Mouse (Mus musculus): ENCODE data around the gene Gif. TPM values are rescaled to one million over a fixed set of nuclear protein-coding genes. Genes with fewer than 3 reads are reported as not detected.

Gene Gif
- polyA plus RNA-seq, 1 experiment from 2014 or later, result not detected

- H3K27ac ChIP-seq (replicated peaks), result no peak overlapping the region
- H3K36me3 ChIP-seq, result peaks cover 2% of the 10 kb centered on the region
- H3K4me1 ChIP-seq, result peaks cover 15% of the 10 kb centered on the region
- H3K9ac ChIP-seq (replicated peaks), result no peak overlapping the region
- H3K27me3 ChIP-seq (replicated peaks), result no peaks in the 10 kb centered on the region
- H3K9me3 ChIP-seq (replicated peaks), result no peaks in the 10 kb centered on the region
- 18% methylated on average over 3 of the region's 3 CpGs for WGBS
- no peak for ATAC-seq (ENCODE audit: low FRiP score)
- no peak overlapping the region for H3K4me3 ChIP-seq (replicated peaks)
- H3K4me2 ChIP-seq, result no peak overlapping the region
Observed at GRCm38 (mm10) chr19:11768163-11768562, 20.8 kb downstream of the Gif start.

GRCm38 (mm10) chr19:11769257-11769920, 22.0 kb downstream of the Gif start:
- Histone ChIP-seq H3K27ac (replicated peaks) (no peak overlapping the region), H3K4me3 (replicated peaks) (peak overlapping the region; percentile 71), H3K9ac (replicated peaks) (no peak overlapping the region), H3K4me1 (peaks cover 15% of the 10 kb centered on the region), H3K36me3 (peaks cover 13% of the 10 kb centered on the region), H3K4me2 (peak overlapping the region; percentile 86), H3K9me3 (replicated peaks) (no peaks in the 10 kb centered on the region), H3K27me3 (replicated peaks) (no peaks in the 10 kb centered on the region)
- ATAC-seq (ENCODE audit: low FRiP score), result peak; percentile 16; the same call in 1 of the 2 replicates
- 90% methylated on average over 5 of the region's 5 CpGs for WGBS

- Histone ChIP-seq H3K9ac (replicated peaks) (peak within 1 kb of the TSS; percentile 68), H3K4me3 (replicated peaks) (peak within 1 kb of the TSS; percentile 71), H3K27ac (replicated peaks) (peak within 1 kb of the TSS; percentile 74), H3K36me3 (peaks cover 18% of the 10 kb centered on the region), H3K4me2 (peak within 1 kb of the TSS; percentile 86), H3K9me3 (replicated peaks) (no peaks in the 10 kb centered on the region), H3K27me3 (replicated peaks) (no peaks in the 10 kb centered on the region), H3K4me1 (peaks cover 15% of the 10 kb centered on the region)
- under 1% methylated on average over 30 of the region's 30 CpGs for WGBS
- ATAC-seq (ENCODE audit: low FRiP score), result peak; percentile 93
Observed at GRCm38 (mm10) chr19:11770205-11770892, 23.0 kb downstream of the Gif start, which contains the start of gene Mrpl16. TSS of gene Mrpl16 (plus strand) at chr19:11770391.

DNA sequence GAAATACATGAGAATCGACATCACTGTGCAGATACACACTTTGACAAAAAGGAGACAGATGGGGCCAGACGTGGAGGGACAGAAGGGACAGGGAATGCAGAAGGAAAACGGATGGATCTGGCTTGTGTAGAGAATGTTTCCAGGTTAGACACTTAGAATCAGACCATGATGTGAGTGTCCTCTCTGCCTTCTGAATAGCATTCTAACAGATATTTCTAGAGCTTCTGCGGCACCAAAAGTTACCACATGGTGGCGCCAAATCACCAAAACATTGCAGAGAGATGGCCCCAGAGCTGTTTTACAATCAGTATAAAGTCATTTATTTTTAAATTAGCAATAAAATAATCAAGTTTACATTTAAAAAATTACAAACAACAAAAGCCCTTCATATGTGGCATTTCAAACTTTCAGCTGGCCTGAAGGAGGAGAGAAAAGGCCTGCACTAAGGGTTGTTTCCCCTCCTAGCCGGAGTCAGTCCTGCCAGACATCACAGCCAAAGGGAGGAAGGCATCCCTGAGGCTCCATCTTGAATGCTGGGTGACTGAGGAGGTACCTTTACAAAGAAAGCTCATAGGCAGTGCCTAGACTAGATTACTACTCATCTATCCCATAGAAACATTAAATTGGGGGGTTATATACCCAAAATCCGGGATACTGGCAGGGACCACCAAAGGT, 30.0 kb downstream of the Gif start:
- Histone ChIP-seq H3K4me2 (no peak overlapping the region), H3K36me3 (peaks cover 35% of the 10 kb centered on the region), H3K27ac (replicated peaks) (no peak overlapping the region), H3K9me3 (replicated peaks) (no peaks in the 10 kb centered on the region), H3K4me1 (no peaks in the 10 kb centered on the region), H3K9ac (replicated peaks) (no peak overlapping the region), H3K27me3 (replicated peaks) (no peaks in the 10 kb centered on the region), H3K4me3 (replicated peaks) (no peak overlapping the region)
- peak; percentile 59 for ATAC-seq (ENCODE audit: low FRiP score)
- WGBS, result 66% methylated on average over 7 of the region's 7 CpGs

DNA sequence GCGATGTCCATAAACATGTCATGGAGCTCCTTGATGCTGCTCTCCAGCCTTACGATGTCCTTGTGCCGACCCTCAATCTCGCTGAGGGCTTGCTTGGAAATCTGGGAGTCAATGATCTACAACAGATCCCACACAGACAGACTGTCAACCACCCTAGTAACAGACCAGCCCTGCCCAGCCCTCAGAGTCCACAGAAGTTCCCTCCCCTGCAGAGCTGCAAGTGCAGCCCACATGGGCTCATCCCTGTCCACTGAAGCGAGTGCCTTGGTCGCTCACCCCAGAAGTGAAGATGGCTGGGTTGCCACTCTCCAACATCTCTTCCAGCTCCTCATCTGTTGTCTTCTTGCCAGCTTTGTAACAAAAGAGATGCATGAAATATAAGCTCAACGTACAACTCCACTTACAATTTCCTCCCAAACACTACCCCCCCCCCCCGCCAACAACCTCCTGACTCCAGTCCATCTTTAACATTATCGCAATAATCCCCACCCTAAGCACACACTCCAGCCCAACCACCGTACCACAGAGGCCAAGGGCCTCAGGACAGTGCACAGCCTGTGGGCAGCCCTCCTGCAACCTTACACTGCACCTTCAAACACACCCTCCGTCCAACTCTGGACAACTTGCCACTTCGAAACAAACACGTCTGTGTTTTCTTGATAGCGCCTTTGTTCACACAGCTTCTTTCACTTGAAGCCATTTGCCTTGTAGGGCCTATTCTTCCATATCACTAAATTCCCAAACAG, 38.2 kb downstream of the Gif start:
- H3K27me3 ChIP-seq (replicated peaks), result no peaks in the 10 kb centered on the region
- no peak overlapping the region for H3K4me2 ChIP-seq
- no peaks in the 10 kb centered on the region for H3K9me3 ChIP-seq (replicated peaks)
- WGBS, result 94% methylated on average over 14 of the region's 14 CpGs
- no peaks in the 10 kb centered on the region for H3K36me3 ChIP-seq
- ATAC-seq (ENCODE audit: low FRiP score), result no peak
- no peak overlapping the region for H3K4me3 ChIP-seq (replicated peaks)
- H3K4me1 ChIP-seq, result no peaks in the 10 kb centered on the region
- H3K27ac ChIP-seq (replicated peaks), result no peak overlapping the region
- H3K9ac ChIP-seq (replicated peaks), result no peak overlapping the region

DNA sequence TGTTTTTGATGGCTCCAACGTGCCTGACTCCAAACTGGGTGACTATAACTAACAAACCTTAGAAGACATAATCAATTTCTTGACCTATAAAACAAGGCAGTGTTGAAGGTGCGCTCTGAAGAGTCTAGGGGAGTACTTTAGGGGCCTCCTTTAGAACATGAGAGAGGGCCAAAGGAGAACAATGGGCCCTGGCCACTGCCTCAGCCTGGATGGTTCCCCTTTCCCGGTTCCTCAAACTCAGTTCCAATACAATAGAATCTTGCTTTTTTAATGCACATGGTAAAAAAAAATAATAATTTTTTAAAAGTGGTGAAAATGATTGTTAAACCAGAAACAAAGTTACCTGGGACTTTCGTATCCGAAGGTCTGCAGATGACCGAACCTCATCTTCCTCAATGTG, 40.5 kb downstream of the Gif start:
- Histone ChIP-seq H3K4me3 (replicated peaks) (no peak overlapping the region), H3K36me3 (no peaks in the 10 kb centered on the region), H3K27me3 (replicated peaks) (no peaks in the 10 kb centered on the region), H3K9ac (replicated peaks) (no peak overlapping the region), H3K27ac (replicated peaks) (no peak overlapping the region), H3K9me3 (replicated peaks) (no peaks in the 10 kb centered on the region), H3K4me2 (no peak overlapping the region), H3K4me1 (no peaks in the 10 kb centered on the region)
- ATAC-seq (ENCODE audit: low FRiP score), result no peak
- 93% methylated on average over 6 of the region's 6 CpGs for WGBS

DNA sequence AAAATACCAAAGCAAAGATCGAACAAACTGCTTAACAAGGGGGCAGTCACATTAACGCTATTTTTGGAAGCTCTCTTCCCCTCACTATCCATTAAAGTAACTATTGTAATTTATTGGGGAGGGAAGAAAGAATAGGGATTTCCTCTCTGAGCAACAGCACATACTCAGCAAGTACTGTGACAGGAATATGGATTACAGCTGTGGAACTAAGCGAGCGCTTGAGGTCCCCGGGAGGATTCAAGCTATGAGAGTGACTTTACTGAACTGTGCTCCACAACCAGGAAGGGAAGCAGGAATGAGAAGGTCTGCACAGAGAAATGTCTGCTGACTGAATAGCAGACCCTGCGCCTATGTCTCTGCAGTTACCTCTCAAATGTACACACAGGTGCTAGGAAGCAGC, 41.5 kb downstream of the Gif start:
- H3K9ac ChIP-seq (replicated peaks), result no peak overlapping the region
- no peaks in the 10 kb centered on the region for H3K36me3 ChIP-seq
- H3K4me3 ChIP-seq (replicated peaks), result no peak overlapping the region
- ATAC-seq (ENCODE audit: low FRiP score), result no peak
- H3K27me3 ChIP-seq (replicated peaks), result no peaks in the 10 kb centered on the region
- H3K9me3 ChIP-seq (replicated peaks), result no peaks in the 10 kb centered on the region
- no peak overlapping the region for H3K4me2 ChIP-seq
- no peaks in the 10 kb centered on the region for H3K4me1 ChIP-seq
- 94% methylated on average over 6 of the region's 6 CpGs for WGBS
- H3K27ac ChIP-seq (replicated peaks), result no peak overlapping the region

GRCm38 (mm10) chr19:11791825-11792224, 44.5 kb downstream of the Gif start:
- Histone ChIP-seq H3K27ac (replicated peaks) (no peak overlapping the region), H3K4me1 (no peaks in the 10 kb centered on the region), H3K4me3 (replicated peaks) (no peak overlapping the region), H3K9me3 (replicated peaks) (no peaks in the 10 kb centered on the region), H3K9ac (replicated peaks) (no peak overlapping the region), H3K4me2 (no peak overlapping the region), H3K36me3 (no peaks in the 10 kb centered on the region), H3K27me3 (replicated peaks) (no peaks in the 10 kb centered on the region)
- no peak for ATAC-seq (ENCODE audit: low FRiP score)
- 50% methylated on average over 5 of the region's 5 CpGs for WGBS

GRCm38 (mm10) chr19:11793741-11794359, 46.5 kb downstream of the Gif start:
- Histone ChIP-seq H3K27ac (replicated peaks) (no peak overlapping the region), H3K4me1 (no peaks in the 10 kb centered on the region), H3K27me3 (replicated peaks) (no peaks in the 10 kb centered on the region), H3K4me3 (replicated peaks) (no peak overlapping the region), H3K4me2 (no peak overlapping the region), H3K9me3 (replicated peaks) (no peaks in the 10 kb centered on the region), H3K9ac (replicated peaks) (no peak overlapping the region), H3K36me3 (no peaks in the 10 kb centered on the region)
- ATAC-seq (ENCODE audit: low FRiP score), result no peak
- 74% methylated on average over 2 of the region's 2 CpGs for WGBS

DNA sequence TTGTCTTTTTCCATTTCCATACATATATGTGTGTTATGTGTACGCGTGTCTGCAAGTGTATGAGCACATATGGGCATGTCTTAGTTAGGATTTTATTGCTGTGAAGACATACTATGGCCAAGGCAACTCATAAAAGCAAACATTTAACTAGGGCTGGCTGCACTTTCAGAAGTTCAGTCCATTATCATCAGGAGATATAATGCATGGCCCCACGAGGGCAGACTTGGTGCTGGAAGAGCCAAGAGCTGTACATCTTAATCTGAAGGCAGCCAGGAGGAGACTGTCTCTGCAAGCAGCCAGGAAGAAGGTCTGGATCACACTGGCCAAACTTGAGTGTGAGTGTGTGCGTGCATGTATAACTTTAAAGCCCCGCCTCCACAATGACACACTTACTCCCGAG, 47.1 kb downstream of the Gif start:
- no peak for ATAC-seq (ENCODE audit: low FRiP score)
- Histone ChIP-seq H3K27me3 (replicated peaks) (no peaks in the 10 kb centered on the region), H3K4me2 (no peak overlapping the region), H3K27ac (replicated peaks) (no peak overlapping the region), H3K36me3 (no peaks in the 10 kb centered on the region), H3K4me1 (no peaks in the 10 kb centered on the region), H3K9ac (replicated peaks) (no peak overlapping the region), H3K4me3 (replicated peaks) (no peak overlapping the region), H3K9me3 (replicated peaks) (no peaks in the 10 kb centered on the region)
- 88% methylated on average over 6 of the region's 6 CpGs for WGBS
